Mouse (Mus musculus) lung, postnatal 4 days (tissue): Measurements from ENCODE around the gene Gm10283.
A peak's percentile ranks its signal among the peaks of the same experiment; 100 is the strongest.
"Not testable (repeated sequence)": the region's sequence is repeated elsewhere in the genome, so short reads cannot be mapped to it uniquely, and the experiment has no call there.

Experiments
- DNase-seq, 2 experiments: peaks; one replicate each; pipeline ENCODE4 v3.0.0; 2021

Gene Gm10283

GRCm38 (mm10) chr8:60503098-60503497 is at the start of gene Gm10283:
TSS of gene Gm10283 (minus strand) at chr8:60503198.
- DNase-seq = no peak

GRCm38 (mm10) chr8:60534945-60535344 is 31.9 kb upstream of the Gm10283 start:
- no peak for DNase-seq

GRCm38 (mm10) chr8:60518286-60518685 is 15.3 kb upstream of the Gm10283 start:
- DNase-seq = no peak

GRCm38 (mm10) chr8:60505653-60506521 is 2.9 kb upstream of the Gm10283 start, which contains the start of gene Aadat:
TSS of gene Aadat (plus strand) at chr8:60505932.
- peak; percentile 44 for DNase-seq

- not testable (repeated sequence) for DNase-seq
These were observed 8.0 kb downstream of the Gm10283 start for GRCm38 (mm10) chr8:60495046-60495445.

- no peak for DNase-seq
These were observed 8.4 kb downstream of the Gm10283 start for GRCm38 (mm10) chr8:60494606-60495005.

GRCm38 (mm10) chr8:60492471-60492870 is 10.5 kb downstream of the Gm10283 start:
- no peak for DNase-seq

- DNase-seq = no peak
These were observed 11.1 kb downstream of the Gm10283 start for GRCm38 (mm10) chr8:60491871-60492270.

GRCm38 (mm10) chr8:60490147-60490546 is 12.9 kb downstream of the Gm10283 start:
- DNase-seq = no peak

GRCm38 (mm10) chr8:60466686-60467335 is 36.2 kb downstream of the Gm10283 start:
- DNase-seq = peak; percentile 32 to 57

GRCm38 (mm10) chr8:60449296-60449695 is 53.7 kb downstream of the Gm10283 start:
- no peak for DNase-seq

- no peak for DNase-seq
These were observed 58.0 kb downstream of the Gm10283 start for GRCm38 (mm10) chr8:60444989-60445388.

- no peak for DNase-seq
These were observed 64.4 kb downstream of the Gm10283 start for GRCm38 (mm10) chr8:60438557-60438956.

- no peak for DNase-seq
These were observed 66.1 kb downstream of the Gm10283 start for GRCm38 (mm10) chr8:60436872-60437271.

- no peak for DNase-seq
These were observed 70.3 kb downstream of the Gm10283 start for GRCm38 (mm10) chr8:60432649-60433048.

- DNase-seq = no peak
These were observed 96.6 kb downstream of the Gm10283 start for GRCm38 (mm10) chr8:60406358-60406757.

GRCm38 (mm10) chr8:60404994-60405548 is 97.9 kb downstream of the Gm10283 start:
- peak in 1 of 2 experiments; percentile 3 for DNase-seq

- DNase-seq = no peak
These were observed 109.3 kb downstream of the Gm10283 start for GRCm38 (mm10) chr8:60393675-60394074.

GRCm38 (mm10) chr8:60386589-60386988 is 116.4 kb downstream of the Gm10283 start:
- no peak for DNase-seq
